Mouse (Mus musculus): ENCODE measurements around the gene Art2b. TPM values are rescaled to one million over a fixed set of nuclear protein-coding genes. Genes with fewer than 3 reads are reported as not detected.
A peak's percentile ranks its signal among the peaks of the same experiment; 100 is the strongest.
"Not testable (repeated sequence)": the region's sequence is repeated elsewhere in the genome, so short reads cannot be mapped to it uniquely, and the experiment has no call there.

Gene Art2b
- polyA plus RNA-seq, 1 experiment from 2014 or later, result not detected

DNA sequence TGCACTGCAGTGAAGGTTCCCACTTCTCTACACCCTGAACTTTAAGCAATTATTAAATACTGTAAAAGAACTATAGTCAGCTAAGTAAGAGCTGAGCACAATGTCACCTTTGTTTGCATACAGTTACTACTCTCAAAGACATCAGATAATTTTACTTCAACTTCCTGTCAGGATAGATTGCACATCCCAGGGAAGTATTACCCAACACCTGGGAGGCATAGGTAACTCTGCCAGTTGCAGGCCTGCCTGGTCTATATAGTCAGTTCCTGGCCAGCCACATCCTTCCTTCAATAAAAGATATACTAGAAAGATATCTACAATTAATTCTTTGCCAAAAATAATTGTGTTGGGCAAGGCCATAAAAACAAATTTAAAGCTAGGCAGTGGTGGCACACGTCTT lies 28.0 kb downstream of the Art2b start:
- WGBS, result 81% methylated on average over 1 of the region's 1 CpGs
- ATAC-seq (ENCODE audit: low FRiP score), result no peak

DNA sequence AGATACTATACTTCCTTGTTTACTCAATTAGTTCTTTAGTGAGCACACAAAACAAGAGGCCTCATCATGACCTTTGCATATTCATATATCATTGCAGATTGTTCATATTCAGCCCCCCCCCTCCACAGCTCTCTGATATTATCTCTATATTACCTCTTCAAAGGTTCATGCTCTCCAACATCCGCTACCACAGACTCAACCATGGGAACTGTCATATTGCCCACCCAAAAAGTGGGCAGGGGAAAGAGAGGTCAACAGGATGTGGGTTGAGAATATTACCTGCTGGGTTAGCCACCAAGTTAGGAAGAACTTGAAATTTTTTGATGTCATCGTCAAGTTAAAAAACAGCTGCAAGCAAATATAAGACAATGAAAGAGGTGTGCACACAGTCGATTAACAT lies 29.9 kb downstream of the Art2b start:
- not testable (repeated sequence) for H3K4me1 ChIP-seq; H3K27ac ChIP-seq (replicated peaks); H3K9me3 ChIP-seq (replicated peaks); H3K27me3 ChIP-seq (replicated peaks); H3K4me3 ChIP-seq (replicated peaks); H3K9ac ChIP-seq (replicated peaks); ATAC-seq (ENCODE audit: low FRiP score); H3K36me3 ChIP-seq; H3K4me2 ChIP-seq
- 89% methylated on average over 3 of the region's 3 CpGs for WGBS

More for the DNA sequence above, 28.0 kb downstream of the Art2b start:
- Histone ChIP-seq H3K36me3 (no peaks in the 10 kb centered on the region), H3K27ac (replicated peaks) (no peak overlapping the region), H3K9ac (replicated peaks) (no peak overlapping the region), H3K4me2 (no peak overlapping the region), H3K4me1 (no peaks in the 10 kb centered on the region), H3K27me3 (replicated peaks) (no peaks in the 10 kb centered on the region), H3K9me3 (replicated peaks) (no peaks in the 10 kb centered on the region), H3K4me3 (replicated peaks) (no peak overlapping the region)

DNA sequence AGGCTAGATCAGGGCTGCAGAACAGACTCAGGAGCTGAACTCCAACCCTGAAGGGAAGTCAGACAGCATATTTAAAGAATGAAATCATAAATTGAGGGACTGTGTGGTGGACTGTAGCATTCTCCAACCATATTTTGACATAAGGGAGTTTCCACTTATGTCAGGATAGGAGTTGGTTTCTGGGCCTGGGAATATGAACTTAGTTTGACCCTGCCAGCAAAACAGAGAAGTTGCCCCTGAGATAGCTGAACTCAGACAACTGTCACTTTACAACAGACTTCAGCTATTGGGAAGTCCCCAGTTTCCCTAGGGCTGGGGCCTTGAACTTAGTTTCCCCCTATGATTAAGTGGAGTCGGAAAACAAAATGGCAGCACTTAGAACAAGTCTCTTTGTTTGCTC lies 33.9 kb downstream of the Art2b start:
- Histone ChIP-seq H3K4me3 (replicated peaks) (no peak overlapping the region), H3K27me3 (replicated peaks) (no peaks in the 10 kb centered on the region), H3K4me2 (no peak overlapping the region), H3K27ac (replicated peaks) (no peak overlapping the region), H3K9me3 (replicated peaks) (no peaks in the 10 kb centered on the region), H3K36me3 (no peaks in the 10 kb centered on the region), H3K9ac (replicated peaks) (no peak overlapping the region), H3K4me1 (no peaks in the 10 kb centered on the region)
- no peak for ATAC-seq (ENCODE audit: low FRiP score)
- 96% methylated on average over 1 of the region's 1 CpGs for WGBS

DNA sequence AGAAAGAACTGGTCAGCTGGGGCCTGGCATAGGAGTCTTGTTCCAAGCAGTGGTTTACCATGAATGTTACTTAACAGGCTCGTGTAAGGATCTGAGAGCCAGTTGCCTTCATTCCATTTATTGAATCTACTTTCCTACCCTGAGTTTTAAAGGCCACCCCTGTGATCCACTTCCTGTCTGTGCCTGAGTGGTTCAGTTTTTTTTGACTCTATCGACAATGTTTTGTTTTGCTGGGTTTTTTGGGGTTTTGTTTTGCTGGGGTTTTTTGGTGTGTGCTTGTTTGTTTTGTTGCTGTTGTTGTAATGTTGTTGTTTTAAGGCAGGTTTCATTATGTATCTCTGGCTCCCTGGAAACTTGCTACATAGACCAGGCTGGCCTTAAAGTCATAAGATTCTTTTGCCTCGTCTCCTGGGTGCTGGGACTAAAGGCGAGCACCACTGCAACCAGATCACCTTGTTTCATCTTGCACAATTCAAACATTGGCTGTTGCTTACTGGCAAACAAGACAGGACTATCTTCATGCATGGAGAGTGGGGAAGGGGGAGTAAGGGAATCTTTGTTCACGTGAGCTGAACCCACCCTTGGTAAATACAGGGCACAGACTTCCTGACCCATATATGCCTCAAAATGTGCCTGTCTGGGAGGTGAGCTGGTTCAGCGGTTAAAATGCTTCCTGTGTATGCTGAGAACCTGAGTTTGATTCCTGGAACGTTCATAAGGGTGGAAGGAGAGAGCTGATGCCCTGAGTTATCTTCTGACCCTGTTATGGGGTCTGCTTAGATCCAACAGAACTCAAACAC lies 34.5 kb downstream of the Art2b start:
- no peaks in the 10 kb centered on the region for H3K27me3 ChIP-seq (replicated peaks)
- no peaks in the 10 kb centered on the region for H3K4me1 ChIP-seq
- no peaks in the 10 kb centered on the region for H3K36me3 ChIP-seq
- no peak overlapping the region for H3K4me3 ChIP-seq (replicated peaks)
- no peak overlapping the region for H3K4me2 ChIP-seq
- ATAC-seq (ENCODE audit: low FRiP score), result no peak
- H3K9me3 ChIP-seq (replicated peaks), result no peaks in the 10 kb centered on the region
- no peak overlapping the region for H3K9ac ChIP-seq (replicated peaks)
- no peak overlapping the region for H3K27ac ChIP-seq (replicated peaks)
- WGBS, result 80% methylated on average over 7 of the region's 7 CpGs

DNA sequence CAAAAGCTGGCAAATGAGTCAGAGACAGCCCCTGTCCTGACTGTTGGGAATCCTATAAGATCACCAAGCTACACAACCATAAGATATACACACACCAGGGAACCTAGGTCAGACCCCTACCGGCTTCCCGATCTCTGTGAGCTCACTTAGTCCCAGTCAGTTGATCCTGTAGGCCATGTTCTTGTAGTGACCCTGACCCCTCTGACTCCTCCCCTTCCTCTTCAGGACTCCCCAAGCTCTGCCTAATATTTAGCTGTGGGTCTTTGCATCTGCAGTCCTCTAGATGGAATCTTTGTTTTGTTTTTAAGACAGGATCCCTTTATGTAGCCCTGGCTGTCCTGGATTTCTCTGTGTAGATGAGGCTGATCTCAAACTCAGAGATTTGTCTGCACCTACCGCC lies 36.1 kb downstream of the Art2b start:
- Histone ChIP-seq H3K4me2 (no peak overlapping the region), H3K27ac (replicated peaks) (no peak overlapping the region), H3K9me3 (replicated peaks) (no peaks in the 10 kb centered on the region), H3K4me1 (no peaks in the 10 kb centered on the region), H3K36me3 (no peaks in the 10 kb centered on the region), H3K27me3 (replicated peaks) (no peaks in the 10 kb centered on the region), H3K9ac (replicated peaks) (no peak overlapping the region), H3K4me3 (replicated peaks) (no peak overlapping the region)
- 98% methylated on average over 3 of the region's 3 CpGs for WGBS
- no peak for ATAC-seq (ENCODE audit: low FRiP score)

DNA sequence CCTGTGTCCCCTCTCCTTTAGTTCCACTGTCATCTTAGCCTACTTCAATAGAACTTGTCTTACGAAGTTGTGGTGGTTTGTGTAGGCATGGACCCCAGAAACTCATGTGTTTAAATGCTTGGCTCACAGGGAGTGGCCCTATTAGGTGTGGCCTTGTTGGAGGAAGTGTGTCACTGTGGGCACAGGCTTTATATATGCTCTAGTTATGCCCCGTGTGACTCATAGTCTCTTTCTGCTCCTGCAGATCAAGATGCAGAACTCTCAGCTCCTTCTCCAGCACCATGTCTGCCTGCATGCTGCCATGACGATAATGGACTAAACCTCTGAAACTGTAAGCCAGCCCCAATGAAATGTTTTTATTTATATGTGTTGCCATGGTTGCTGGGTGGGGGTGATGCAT lies 37.7 kb downstream of the Art2b start:
- Histone ChIP-seq H3K9ac (replicated peaks) (no peak overlapping the region), H3K4me2 (no peak overlapping the region), H3K4me1 (no peaks in the 10 kb centered on the region), H3K4me3 (replicated peaks) (no peak overlapping the region), H3K36me3 (no peaks in the 10 kb centered on the region), H3K27me3 (replicated peaks) (no peaks in the 10 kb centered on the region), H3K27ac (replicated peaks) (no peak overlapping the region), H3K9me3 (replicated peaks) (no peaks in the 10 kb centered on the region)
- ATAC-seq (ENCODE audit: low FRiP score), result no peak
- WGBS, result 88% methylated on average over 3 of the region's 3 CpGs

DNA sequence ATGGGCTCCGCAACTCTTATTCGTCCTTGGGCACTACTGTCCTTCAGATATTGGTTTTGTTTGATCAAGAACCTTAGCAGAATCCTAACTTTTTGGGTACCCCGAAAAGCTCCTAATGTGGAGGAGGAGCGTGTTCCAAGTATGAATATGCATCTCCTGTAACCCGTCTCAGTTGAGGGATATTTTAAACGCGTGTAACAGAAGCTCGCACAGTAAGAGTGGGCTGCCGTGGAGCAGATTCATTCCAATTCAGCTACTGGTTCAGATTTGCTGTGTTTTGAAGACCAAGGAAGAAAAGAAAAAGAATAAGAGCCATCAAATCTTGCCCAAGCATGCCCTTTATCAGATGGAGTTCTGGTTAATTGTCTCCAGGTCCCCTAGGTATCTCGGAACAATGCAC lies 43.7 kb downstream of the Art2b start:
- no peak overlapping the region for H3K4me3 ChIP-seq (replicated peaks)
- H3K27me3 ChIP-seq (replicated peaks), result peaks cover 3% of the 10 kb centered on the region; the same call in 1 of the 2 replicates
- no peaks in the 10 kb centered on the region for H3K9me3 ChIP-seq (replicated peaks)
- no peak overlapping the region for H3K4me2 ChIP-seq
- no peak overlapping the region for H3K27ac ChIP-seq (replicated peaks)
- H3K36me3 ChIP-seq, result no peaks in the 10 kb centered on the region
- H3K4me1 ChIP-seq, result no peaks in the 10 kb centered on the region
- WGBS, result 86% methylated on average over 10 of the region's 10 CpGs
- no peak for ATAC-seq (ENCODE audit: low FRiP score)
- H3K9ac ChIP-seq (replicated peaks), result no peak overlapping the region

DNA sequence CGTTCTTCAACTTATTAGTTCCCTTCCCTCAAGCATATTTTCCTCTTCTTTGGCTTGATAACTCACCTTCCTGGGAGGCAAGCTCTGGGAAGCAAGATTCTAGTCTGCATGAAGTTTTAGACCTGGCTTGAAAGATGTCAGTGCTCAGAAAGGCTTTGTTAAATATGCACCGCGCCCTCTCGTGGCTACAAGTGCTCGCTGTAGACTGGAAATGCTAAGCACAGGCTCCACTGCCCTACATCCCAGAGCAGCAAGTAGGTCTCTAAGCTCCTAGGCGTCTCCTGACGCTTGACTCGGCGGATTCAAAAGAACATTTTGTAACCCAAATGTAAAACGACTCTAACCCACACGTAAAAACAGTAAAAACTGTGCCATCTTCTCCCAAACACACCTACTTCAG lies 44.3 kb downstream of the Art2b start:
- 6% methylated on average over 11 of the region's 11 CpGs for WGBS
- peak; percentile 70; the same call in 1 of the 2 replicates for ATAC-seq (ENCODE audit: low FRiP score)

DNA sequence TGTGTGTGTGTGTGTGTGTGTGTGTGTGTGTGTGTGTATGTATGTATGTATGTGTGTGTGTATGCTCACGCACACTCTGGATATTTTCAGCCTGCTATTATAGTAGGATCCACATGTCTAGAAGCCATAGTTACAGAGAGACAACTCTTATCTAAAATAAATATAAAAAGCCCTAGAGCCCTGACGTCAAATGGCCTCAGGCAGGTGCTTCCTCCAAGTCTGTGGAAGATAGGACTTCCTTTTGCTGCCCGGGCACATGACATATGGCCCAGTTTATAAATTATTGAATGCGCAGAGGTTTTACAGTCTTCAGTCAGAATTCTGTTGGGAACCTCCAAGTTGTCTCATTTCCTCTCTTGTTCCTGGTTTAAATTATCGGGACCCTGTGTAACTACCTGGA lies 44.7 kb downstream of the Art2b start:
- H3K4me2 ChIP-seq, result no peak overlapping the region
- no peak for ATAC-seq (ENCODE audit: low FRiP score)
- H3K36me3 ChIP-seq, result no peaks in the 10 kb centered on the region
- H3K9ac ChIP-seq (replicated peaks), result no peak overlapping the region
- WGBS, result 76% methylated on average over 5 of the region's 5 CpGs
- H3K27me3 ChIP-seq (replicated peaks), result peaks cover 3% of the 10 kb centered on the region; the same call in 1 of the 2 replicates
- no peaks in the 10 kb centered on the region for H3K9me3 ChIP-seq (replicated peaks)
- H3K27ac ChIP-seq (replicated peaks), result no peak overlapping the region
- H3K4me3 ChIP-seq (replicated peaks), result no peak overlapping the region
- H3K4me1 ChIP-seq, result no peaks in the 10 kb centered on the region

More for the DNA sequence above, 44.3 kb downstream of the Art2b start:
- Histone ChIP-seq H3K27ac (replicated peaks) (no peak overlapping the region), H3K4me2 (no peak overlapping the region), H3K36me3 (no peaks in the 10 kb centered on the region), H3K9me3 (replicated peaks) (no peaks in the 10 kb centered on the region), H3K4me3 (replicated peaks) (no peak overlapping the region), H3K27me3 (replicated peaks) (peaks cover 3% of the 10 kb centered on the region; the same call in 1 of the 2 replicates), H3K9ac (replicated peaks) (no peak overlapping the region), H3K4me1 (no peaks in the 10 kb centered on the region)

DNA sequence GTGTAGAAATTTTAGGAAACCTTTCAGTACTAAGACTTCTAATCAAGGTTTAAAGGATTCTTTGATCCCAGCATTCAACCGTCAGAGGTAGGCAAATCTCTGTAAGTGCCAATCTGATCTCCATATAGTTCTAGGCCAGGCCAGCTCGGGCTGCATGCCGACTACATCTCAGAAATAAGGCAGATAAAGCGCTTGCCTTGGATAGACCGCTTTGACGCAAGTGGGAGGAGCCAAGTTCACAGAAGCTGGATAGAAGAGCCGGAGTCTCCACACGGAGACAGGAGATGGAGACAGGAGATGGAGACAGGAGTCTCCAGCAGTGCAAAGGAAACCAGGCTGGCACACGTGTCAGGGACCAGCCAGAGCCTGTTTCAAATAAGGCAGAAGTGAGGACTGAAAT lies 45.6 kb downstream of the Art2b start:
- no peak overlapping the region for H3K4me2 ChIP-seq
- no peak overlapping the region for H3K27ac ChIP-seq (replicated peaks)
- H3K4me1 ChIP-seq, result peaks cover 5% of the 10 kb centered on the region
- H3K27me3 ChIP-seq (replicated peaks), result peaks cover 3% of the 10 kb centered on the region; the same call in 1 of the 2 replicates
- no peaks in the 10 kb centered on the region for H3K36me3 ChIP-seq
- no peak for ATAC-seq (ENCODE audit: low FRiP score)
- H3K9me3 ChIP-seq (replicated peaks), result no peaks in the 10 kb centered on the region
- no peak overlapping the region for H3K4me3 ChIP-seq (replicated peaks)
- 50% methylated on average over 9 of the region's 9 CpGs for WGBS
- H3K9ac ChIP-seq (replicated peaks), result no peak overlapping the region

DNA sequence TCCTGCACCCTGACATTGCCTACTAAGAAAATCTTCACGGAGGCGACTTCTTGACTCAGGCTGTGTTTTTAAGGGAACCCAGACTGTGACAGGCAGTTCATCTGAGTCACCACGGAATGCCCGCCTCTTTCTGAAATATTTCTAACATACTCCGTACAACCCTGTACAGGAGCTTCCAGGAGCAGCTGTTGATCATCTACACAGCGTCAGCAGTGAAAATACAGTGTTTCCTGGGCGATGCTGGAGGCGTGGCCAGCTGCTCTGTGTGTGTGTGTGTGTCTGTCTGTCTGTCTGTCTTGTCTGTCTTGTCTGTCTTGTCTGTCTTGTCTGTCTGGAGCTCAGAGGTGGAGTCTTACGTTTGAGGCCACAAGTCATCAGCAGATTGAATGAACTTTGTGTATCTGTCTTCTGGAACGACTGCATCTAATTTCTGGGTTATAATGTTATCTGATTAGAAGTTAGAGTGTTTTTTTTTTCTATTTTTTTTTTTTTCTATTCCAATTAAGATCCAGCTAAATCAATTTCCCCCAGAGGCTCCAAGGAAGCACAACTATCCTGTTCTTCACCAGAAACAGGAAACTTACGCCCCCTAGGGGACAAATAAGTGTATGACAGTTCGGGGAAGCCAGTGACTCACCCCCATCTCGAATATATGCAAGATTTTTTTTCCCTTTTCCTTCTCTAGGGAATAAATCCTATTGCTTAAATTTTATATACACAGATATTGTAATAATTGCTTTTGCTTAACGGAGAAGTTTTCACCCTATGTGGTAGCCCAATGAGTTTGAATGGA lies 47.1 kb downstream of the Art2b start:
- H3K36me3 ChIP-seq, result no peaks in the 10 kb centered on the region
- no peak for ATAC-seq (ENCODE audit: low FRiP score)
- H3K9me3 ChIP-seq (replicated peaks), result no peaks in the 10 kb centered on the region
- H3K4me3 ChIP-seq (replicated peaks), result no peak overlapping the region
- peaks cover 3% of the 10 kb centered on the region; the same call in 1 of the 2 replicates for H3K27me3 ChIP-seq (replicated peaks)
- no peak overlapping the region for H3K9ac ChIP-seq (replicated peaks)
- WGBS, result 62% methylated on average over 14 of the region's 14 CpGs
- H3K4me2 ChIP-seq, result no peak overlapping the region
- no peak overlapping the region for H3K27ac ChIP-seq (replicated peaks)
- H3K4me1 ChIP-seq, result peaks cover 17% of the 10 kb centered on the region

DNA sequence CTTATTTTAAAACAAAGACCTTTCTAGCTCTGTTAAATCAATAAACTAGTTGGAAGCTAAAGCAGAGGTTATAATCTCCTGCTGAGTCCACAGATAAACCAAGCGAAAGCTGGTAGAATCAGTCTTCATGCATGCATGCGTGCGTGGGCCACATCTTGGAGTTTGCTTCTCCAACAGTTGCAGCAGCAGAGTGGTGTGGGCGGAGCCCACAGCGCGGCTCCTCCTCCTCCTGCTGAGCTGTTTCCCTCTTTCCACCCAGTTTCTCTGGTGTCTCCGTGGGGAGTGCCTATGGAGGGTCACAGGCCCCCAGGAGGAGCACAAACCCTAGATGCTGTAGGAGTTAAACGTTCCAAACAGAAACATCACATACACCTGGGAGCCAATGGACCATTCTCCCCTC lies 47.9 kb downstream of the Art2b start:
- no peak for ATAC-seq (ENCODE audit: low FRiP score)
- no peaks in the 10 kb centered on the region for H3K9me3 ChIP-seq (replicated peaks)
- H3K4me1 ChIP-seq, result peaks cover 19% of the 10 kb centered on the region
- H3K27me3 ChIP-seq (replicated peaks), result peaks cover 3% of the 10 kb centered on the region; the same call in 1 of the 2 replicates
- no peak overlapping the region for H3K4me3 ChIP-seq (replicated peaks)
- 47% methylated on average over 8 of the region's 8 CpGs for WGBS
- no peak overlapping the region for H3K27ac ChIP-seq (replicated peaks)
- no peak overlapping the region for H3K9ac ChIP-seq (replicated peaks)
- no peak overlapping the region for H3K4me2 ChIP-seq
- H3K36me3 ChIP-seq, result no peaks in the 10 kb centered on the region
